Mouse (Mus musculus): ENCODE results near the gene Rapgef5. TPM values are rescaled to one million over a fixed set of nuclear protein-coding genes. Genes with fewer than 3 reads are reported as not detected.

Rapgef5 gene
- polyA plus RNA-seq, 1 experiment from 2014 or later: 5.6 TPM

DNA sequence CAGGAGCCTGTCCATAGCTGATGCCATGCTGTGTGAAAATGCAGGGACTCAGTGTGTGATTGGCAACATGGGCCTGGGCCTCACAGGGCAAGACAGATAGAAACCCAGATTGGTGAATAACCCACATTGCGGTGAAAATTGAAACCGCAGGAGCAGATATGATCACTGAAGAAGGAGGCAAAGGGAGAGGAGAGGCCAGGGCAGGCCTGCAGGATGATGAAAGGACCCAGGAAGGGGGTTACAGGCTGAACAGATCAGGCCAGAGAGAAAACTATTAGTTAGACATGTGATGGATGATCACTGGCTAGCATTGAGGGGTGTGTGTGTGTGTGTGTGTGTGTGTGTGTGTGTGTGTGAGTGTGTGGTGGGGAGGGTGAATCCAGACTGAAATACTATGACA lies 122.6 kb downstream of the Rapgef5 start:
- WGBS: 73% methylated on average over 2 of the region's 2 CpGs
- TF ChIP-seq CTCF (IDR thresholded peaks at IDR 0.05; ENCODE audit: low read depth): no peak
- no peak for TF ChIP-seq EP300 (optimal IDR thresholded peaks at IDR 0.05)
- H3K9me3 ChIP-seq (ENCODE audit: control insufficient read depth, low read length): no peaks in the 10 kb centered on the region
- no peak overlapping the region for H3K27ac ChIP-seq (replicated peaks)
- no peaks in the 10 kb centered on the region for H3K36me3 ChIP-seq (ENCODE audit: control insufficient read depth, insufficient read depth, low read length)
- H3K4me2 ChIP-seq (replicated peaks; ENCODE audit: low read depth): no peak overlapping the region
- no peak overlapping the region for H3K9ac ChIP-seq (ENCODE audit: low read length)
- DNase-seq (ENCODE audit: low spot score) (no peak), ATAC-seq (ENCODE audit: low FRiP score, low TSS enrichment) (no peak)
- no peaks in the 10 kb centered on the region for H3K27me3 ChIP-seq (ENCODE audit: control insufficient read depth, insufficient read depth, low read length)
- no peak overlapping the region for H3K4me3 ChIP-seq (ENCODE audit: low read depth, low read length)
- no peaks in the 10 kb centered on the region for H3K4me1 ChIP-seq (replicated peaks; ENCODE audit: control insufficient read depth, insufficient read depth)

DNA sequence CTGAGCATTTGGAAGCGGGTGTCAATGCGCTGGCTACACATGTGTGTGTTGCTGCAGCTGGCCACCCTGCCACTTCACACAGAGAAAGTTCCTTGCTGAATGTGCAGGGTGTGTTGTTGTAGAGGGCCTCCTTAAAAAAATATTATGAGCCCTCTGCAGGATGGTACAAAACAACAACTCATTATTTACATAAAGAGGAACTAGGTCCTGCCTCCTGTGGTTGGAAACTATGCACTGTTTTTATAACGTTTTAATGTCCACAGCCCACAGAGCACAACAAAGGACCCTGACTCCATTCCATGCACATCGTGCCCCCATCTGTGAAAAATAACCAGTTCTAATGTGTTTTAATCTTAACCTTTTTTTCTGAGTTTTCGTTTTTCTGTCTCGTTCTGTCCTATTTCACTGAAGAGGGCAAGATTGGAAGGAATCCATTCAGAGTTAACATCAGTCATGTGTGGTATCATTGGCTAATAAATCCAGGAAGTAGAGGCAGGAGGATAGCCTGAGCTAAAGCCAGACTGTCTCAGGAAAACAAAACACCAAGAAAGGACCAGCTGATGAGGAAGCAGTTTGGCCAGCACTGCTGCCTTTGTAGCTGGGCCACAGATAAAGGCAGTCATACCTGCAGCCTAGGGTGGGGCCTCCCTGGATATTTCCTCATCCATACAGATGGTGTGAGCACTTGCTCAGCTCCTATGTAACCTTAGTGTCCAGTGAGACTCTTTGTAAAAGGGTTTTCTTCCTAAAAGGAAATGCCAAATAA lies 123.3 kb downstream of the Rapgef5 start:
- H3K4me3 ChIP-seq (ENCODE audit: low read depth, low read length): no peak overlapping the region
- whole genome bisulfite sequencing: 67% methylated on average over 6 of the region's 6 CpGs
- H3K9ac ChIP-seq (ENCODE audit: low read length): no peak overlapping the region
- no peak for TF ChIP-seq CTCF (IDR thresholded peaks at IDR 0.05; ENCODE audit: low read depth)
- no peak for TF ChIP-seq EP300 (optimal IDR thresholded peaks at IDR 0.05)
- H3K4me1 ChIP-seq (replicated peaks; ENCODE audit: control insufficient read depth, insufficient read depth): no peaks in the 10 kb centered on the region
- no peaks in the 10 kb centered on the region for H3K27me3 ChIP-seq (ENCODE audit: control insufficient read depth, insufficient read depth, low read length)
- ATAC-seq (ENCODE audit: low FRiP score, low TSS enrichment) (no peak), DNase-seq (ENCODE audit: low spot score) (no peak)
- no peak overlapping the region for H3K4me2 ChIP-seq (replicated peaks; ENCODE audit: low read depth)
- no peak overlapping the region for H3K27ac ChIP-seq (replicated peaks)
- no peaks in the 10 kb centered on the region for H3K9me3 ChIP-seq (ENCODE audit: control insufficient read depth, low read length)
- no peaks in the 10 kb centered on the region for H3K36me3 ChIP-seq (ENCODE audit: control insufficient read depth, insufficient read depth, low read length)

DNA sequence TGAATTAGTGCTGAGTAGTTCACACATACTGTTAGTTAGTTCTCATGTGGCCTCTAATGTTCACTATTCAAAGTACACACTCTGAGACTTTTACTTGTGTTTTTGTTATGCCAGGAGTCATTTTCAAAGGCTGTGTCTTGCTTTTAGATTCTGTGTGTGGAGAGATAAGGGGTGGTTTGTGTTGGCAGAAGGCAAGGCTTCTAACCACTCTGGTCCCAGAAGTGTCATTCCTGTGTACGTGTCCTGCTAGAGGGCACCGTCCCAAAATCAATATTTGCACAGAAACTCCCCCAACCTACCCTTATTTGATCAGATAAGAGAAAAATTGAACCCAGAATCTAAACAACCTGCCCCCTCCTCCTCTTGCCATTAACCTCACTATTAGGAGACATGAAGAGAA lies 126.2 kb downstream of the Rapgef5 start:
- Histone ChIP-seq H3K4me2 (replicated peaks; ENCODE audit: low read depth) (no peak overlapping the region), H3K27me3 (ENCODE audit: control insufficient read depth, insufficient read depth, low read length) (no peaks in the 10 kb centered on the region), H3K9ac (ENCODE audit: low read length) (no peak overlapping the region), H3K4me1 (replicated peaks; ENCODE audit: control insufficient read depth, insufficient read depth) (no peaks in the 10 kb centered on the region), H3K27ac (replicated peaks) (no peak overlapping the region), H3K4me3 (ENCODE audit: low read depth, low read length) (no peak overlapping the region), H3K9me3 (ENCODE audit: control insufficient read depth, low read length) (no peaks in the 10 kb centered on the region), H3K36me3 (ENCODE audit: control insufficient read depth, insufficient read depth, low read length) (no peaks in the 10 kb centered on the region)
- no peak for ATAC-seq (ENCODE audit: low FRiP score, low TSS enrichment)
- 39% methylated on average over 2 of the region's 2 CpGs for WGBS
- TF ChIP-seq CTCF (IDR thresholded peaks at IDR 0.05; ENCODE audit: low read depth): no peak
- no peak for TF ChIP-seq EP300 (optimal IDR thresholded peaks at IDR 0.05)
- DNase-seq (ENCODE audit: low spot score): no peak

DNA sequence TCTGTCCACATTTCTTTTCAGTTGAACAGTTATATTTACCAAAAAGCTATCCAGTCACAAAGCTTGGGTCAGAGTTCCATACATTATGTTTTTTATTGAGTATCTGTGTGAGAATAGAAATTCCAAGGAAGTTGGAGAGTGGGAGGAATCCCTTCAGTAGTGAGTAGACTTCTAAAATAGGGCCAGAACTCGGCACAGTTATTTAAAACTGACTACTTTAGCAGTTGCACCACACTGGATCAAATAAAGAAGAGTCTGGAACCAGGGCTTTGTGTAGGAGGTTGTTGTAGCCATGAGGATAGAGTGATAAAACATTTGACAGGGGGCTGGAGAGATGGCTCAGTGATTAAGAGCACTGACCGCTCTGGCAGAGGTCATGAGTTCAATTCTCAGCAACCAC lies 129.5 kb downstream of the Rapgef5 start:
- Histone ChIP-seq H3K9me3 (ENCODE audit: control insufficient read depth, low read length) (no peaks in the 10 kb centered on the region), H3K27ac (replicated peaks) (no peak overlapping the region), H3K36me3 (ENCODE audit: control insufficient read depth, insufficient read depth, low read length) (no peaks in the 10 kb centered on the region), H3K4me2 (replicated peaks; ENCODE audit: low read depth) (no peak overlapping the region), H3K27me3 (ENCODE audit: control insufficient read depth, insufficient read depth, low read length) (no peaks in the 10 kb centered on the region), H3K4me3 (ENCODE audit: low read depth, low read length) (no peak overlapping the region), H3K4me1 (replicated peaks; ENCODE audit: control insufficient read depth, insufficient read depth) (no peaks in the 10 kb centered on the region), H3K9ac (ENCODE audit: low read length) (no peak overlapping the region)
- WGBS: 81% methylated on average over 2 of the region's 2 CpGs
- no peak for DNase-seq (ENCODE audit: low spot score)
- ATAC-seq (ENCODE audit: low FRiP score, low TSS enrichment): no peak
- TF ChIP-seq EP300 (optimal IDR thresholded peaks at IDR 0.05) (no peak), CTCF (IDR thresholded peaks at IDR 0.05; ENCODE audit: low read depth) (no peak)

DNA sequence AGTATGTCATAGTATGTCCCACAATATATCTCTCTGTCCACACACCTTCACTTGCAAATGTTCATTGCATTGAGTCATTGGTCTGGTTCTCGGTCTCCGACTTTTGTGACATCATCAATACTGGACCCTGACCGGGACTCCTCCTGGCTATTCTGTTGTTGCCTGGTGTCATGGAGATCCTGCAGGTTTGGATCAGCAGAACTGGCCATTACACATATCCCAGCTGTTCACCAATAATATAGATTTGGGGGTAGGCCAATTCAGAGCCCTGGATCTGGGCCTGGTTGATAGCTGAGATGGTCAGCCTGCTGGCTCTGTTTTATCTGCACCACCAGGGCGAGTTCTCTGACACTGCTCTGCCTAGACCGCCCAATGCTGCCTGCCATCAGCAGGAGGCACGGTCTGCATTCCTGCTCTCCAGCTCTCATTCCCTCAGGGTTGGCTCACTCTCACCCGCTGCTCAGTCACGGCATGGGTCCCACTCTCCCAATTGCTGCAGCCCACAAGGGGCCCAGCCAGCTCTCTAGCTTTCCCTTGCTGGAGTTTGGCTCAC lies 137.7 kb downstream of the Rapgef5 start:
- Histone ChIP-seq H3K9me3 (ENCODE audit: control insufficient read depth, low read length) (no peaks in the 10 kb centered on the region), H3K27ac (replicated peaks) (no peak overlapping the region), H3K27me3 (ENCODE audit: control insufficient read depth, insufficient read depth, low read length) (no peaks in the 10 kb centered on the region), H3K4me2 (replicated peaks; ENCODE audit: low read depth) (no peak overlapping the region), H3K9ac (ENCODE audit: low read length) (no peak overlapping the region), H3K4me1 (replicated peaks; ENCODE audit: control insufficient read depth, insufficient read depth) (no peaks in the 10 kb centered on the region), H3K4me3 (ENCODE audit: low read depth, low read length) (no peak overlapping the region), H3K36me3 (ENCODE audit: control insufficient read depth, insufficient read depth, low read length) (no peaks in the 10 kb centered on the region)
- DNase-seq (ENCODE audit: low spot score) (no peak), ATAC-seq (ENCODE audit: low FRiP score, low TSS enrichment) (no peak)
- 85% methylated on average over 8 of the region's 8 CpGs for WGBS
- no peak for TF ChIP-seq EP300 (optimal IDR thresholded peaks at IDR 0.05)
- no peak for TF ChIP-seq CTCF (IDR thresholded peaks at IDR 0.05; ENCODE audit: low read depth)

DNA sequence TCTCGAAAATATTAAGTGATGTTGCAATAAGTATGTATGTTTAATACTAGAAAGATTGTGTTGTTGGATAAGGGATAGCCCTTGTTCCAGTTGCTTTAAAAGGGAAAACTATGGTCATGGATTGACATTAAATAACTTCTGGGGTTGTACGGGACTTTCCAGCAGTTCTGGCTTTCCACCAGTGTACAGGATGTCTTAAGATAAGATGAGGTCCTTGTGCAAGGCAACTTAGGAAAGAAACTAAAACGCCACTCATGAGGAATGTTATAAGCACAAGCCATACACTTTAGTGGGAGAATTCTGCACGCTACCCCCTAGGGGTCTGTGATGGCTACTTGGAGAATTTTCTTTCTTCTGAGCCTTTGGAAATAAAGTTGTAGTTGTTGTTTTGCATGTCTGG lies 140.7 kb downstream of the Rapgef5 start:
- Histone ChIP-seq H3K9me3 (ENCODE audit: control insufficient read depth, low read length) (no peaks in the 10 kb centered on the region), H3K27me3 (ENCODE audit: control insufficient read depth, insufficient read depth, low read length) (no peaks in the 10 kb centered on the region), H3K4me1 (replicated peaks; ENCODE audit: control insufficient read depth, insufficient read depth) (no peaks in the 10 kb centered on the region), H3K4me3 (ENCODE audit: low read depth, low read length) (no peak overlapping the region), H3K27ac (replicated peaks) (no peak overlapping the region), H3K4me2 (replicated peaks; ENCODE audit: low read depth) (no peak overlapping the region), H3K36me3 (ENCODE audit: control insufficient read depth, insufficient read depth, low read length) (no peaks in the 10 kb centered on the region), H3K9ac (ENCODE audit: low read length) (no peak overlapping the region)
- no peak for DNase-seq (ENCODE audit: low spot score)
- TF ChIP-seq CTCF (IDR thresholded peaks at IDR 0.05; ENCODE audit: low read depth) (no peak), EP300 (optimal IDR thresholded peaks at IDR 0.05) (no peak)
- no peak for ATAC-seq (ENCODE audit: low FRiP score, low TSS enrichment)
- 66% methylated on average over 4 of the region's 4 CpGs for WGBS

Data from stomach, postnatal 0 days (tissue).